Mouse (Mus musculus): ENCODE measurements at regions not wholly inside any gene's neighbourhood (a gene's known extent, or its start where the extent isn't known, plus 50 kb on each side); places are given as distances from the start of the nearest gene placed in this dataset.

DNA sequence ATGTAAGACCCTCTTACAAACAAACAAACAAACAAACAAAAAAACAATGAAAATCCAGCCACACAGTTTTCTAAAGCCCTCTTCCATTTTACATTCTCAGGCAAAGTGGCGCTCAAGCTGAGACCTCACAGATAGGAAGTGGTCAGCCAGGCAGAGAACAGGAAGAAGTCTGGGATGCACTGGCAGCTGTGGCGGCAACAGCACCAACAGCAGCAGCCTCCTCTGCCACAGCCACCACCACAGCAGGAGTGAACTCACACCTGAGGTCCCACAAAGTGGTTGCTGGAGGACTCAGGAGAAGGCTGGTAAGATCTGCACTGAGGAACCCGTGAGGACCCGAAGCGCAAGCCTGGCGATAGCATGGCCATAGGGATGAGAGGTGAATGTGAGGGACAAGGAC is 156.3 kb downstream of the Grm4 start:
- no peak for TF ChIP-seq CTCF (IDR thresholded peaks at IDR 0.05)
- Histone ChIP-seq H3K27ac (no peak overlapping the region), H3K4me3 (no peak overlapping the region)
- no peak for DNase-seq
- intact Hi-C loops (cut with DNase I) = no loop called here

DNA sequence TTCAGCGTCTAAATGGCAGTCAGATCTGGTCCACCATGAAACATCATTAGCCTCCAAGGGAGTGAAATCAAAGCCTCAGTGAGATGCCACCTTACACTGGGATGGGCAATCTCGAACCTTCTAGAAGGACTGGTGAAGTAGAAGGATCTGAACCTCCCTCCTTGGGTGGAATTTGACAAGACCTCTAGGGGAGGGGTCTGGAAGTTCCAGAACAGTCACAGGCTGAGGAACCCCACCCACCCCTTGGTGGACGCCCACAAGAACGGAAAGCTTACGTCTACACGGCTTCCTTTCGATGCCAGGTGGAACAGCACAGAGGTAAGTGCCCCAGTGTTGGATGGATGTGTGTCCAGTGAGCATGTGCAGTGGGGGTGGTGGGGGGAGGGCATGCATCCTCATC is 156.9 kb downstream of the Grm4 start:
- intact Hi-C loops (cut with DNase I) = no loop called here
- TF ChIP-seq CTCF (IDR thresholded peaks at IDR 0.05) = no peak
- Histone ChIP-seq H3K27ac (no peak overlapping the region), H3K4me3 (no peak overlapping the region)
- no peak for DNase-seq

DNA sequence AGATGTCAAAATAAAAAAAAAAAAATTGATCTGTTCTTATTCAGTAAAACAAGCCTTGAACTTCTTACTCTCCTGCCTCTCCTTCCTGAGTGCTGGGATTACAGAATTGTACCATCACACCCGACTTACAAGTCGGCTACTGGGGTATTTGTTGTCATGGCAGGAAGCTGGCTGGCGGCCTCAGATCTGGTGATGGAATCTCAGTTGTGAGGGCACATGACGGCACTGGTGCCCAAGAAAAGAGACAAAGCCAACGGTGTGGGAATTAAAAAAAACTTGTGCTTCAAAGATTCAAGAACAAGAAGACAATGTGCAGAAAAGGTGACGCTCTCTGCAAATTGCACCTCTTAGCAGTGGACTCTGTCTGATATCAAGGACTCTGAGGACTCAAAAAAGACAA is 157.3 kb downstream of the Grm4 start:
- intact Hi-C loops (cut with DNase I) = no loop called here
- Histone ChIP-seq H3K27ac (peak overlapping the region; percentile 74; the same call in 1 of the 2 replicates), H3K4me3 (no peak overlapping the region)
- no peak for DNase-seq
- TF ChIP-seq CTCF (IDR thresholded peaks at IDR 0.05) = no peak

- TF ChIP-seq CTCF (IDR thresholded peaks at IDR 0.05) = no peak
- DNase-seq = peak; percentile 46
- H3K27ac ChIP-seq = peak overlapping the region; percentile 85
- intact Hi-C loops (cut with DNase I) = no loop called here
- peak overlapping the region; percentile 40 for H3K4me3 ChIP-seq
Observed at GRCm38 (mm10) chr17:27362221-27362620, 158.0 kb upstream of the Lemd2 start.

DNA sequence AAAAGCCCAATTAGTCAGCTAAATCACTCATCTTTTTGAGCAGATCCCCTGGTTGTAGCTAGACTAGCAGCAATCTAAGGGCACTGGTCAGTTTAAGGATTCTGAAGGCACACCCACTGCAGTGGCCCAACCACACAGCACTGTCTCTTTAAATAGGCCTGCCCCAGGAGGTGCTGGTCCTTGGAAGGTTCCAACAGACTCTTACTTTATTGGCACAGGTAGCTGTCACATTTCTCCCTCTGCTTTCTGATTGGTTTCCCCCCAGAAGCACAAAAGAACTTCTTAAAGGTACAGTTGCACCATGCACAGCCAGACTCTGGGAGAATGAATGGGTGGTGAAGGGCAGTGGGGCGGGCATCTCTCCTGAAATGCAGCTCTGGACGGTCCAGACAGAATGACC is 157.1 kb upstream of the Lemd2 start:
- no peak for TF ChIP-seq CTCF (IDR thresholded peaks at IDR 0.05)
- Histone ChIP-seq H3K4me3 (no peak overlapping the region), H3K27ac (peak overlapping the region; percentile 85)
- DNase-seq = peak; percentile 62
- intact Hi-C loops (cut with DNase I) = no loop called here

- TF ChIP-seq CTCF (IDR thresholded peaks at IDR 0.05) = peak; percentile 50
- no peak for DNase-seq
- no peak overlapping the region for H3K4me3 ChIP-seq
- no peak overlapping the region for H3K27ac ChIP-seq
- intact Hi-C loops (cut with DNase I) = no loop called here
Observed at GRCm38 (mm10) chr17:27356862-27357261, 152.6 kb upstream of the Lemd2 start.

GRCm38 (mm10) chr17:27355717-27356116 is 151.4 kb upstream of the Lemd2 start:
- TF ChIP-seq CTCF (IDR thresholded peaks at IDR 0.05) = no peak
- DNase-seq = no peak
- intact Hi-C loops (cut with DNase I) = no loop called here
- H3K4me3 ChIP-seq = no peak overlapping the region
- no peak overlapping the region for H3K27ac ChIP-seq

GRCm38 (mm10) chr17:27355056-27355455 is 150.8 kb upstream of the Lemd2 start:
- no peak for DNase-seq
- intact Hi-C loops (cut with DNase I) = no loop called here
- Histone ChIP-seq H3K27ac (no peak overlapping the region), H3K4me3 (no peak overlapping the region)
- TF ChIP-seq CTCF (IDR thresholded peaks at IDR 0.05) = no peak

GRCm38 (mm10) chr17:27349911-27350310 is 145.6 kb upstream of the Lemd2 start:
- intact Hi-C loops (cut with DNase I) = no loop called here
- no peak for DNase-seq
- no peak for TF ChIP-seq CTCF (IDR thresholded peaks at IDR 0.05)
- no peak overlapping the region for H3K27ac ChIP-seq
- no peak overlapping the region for H3K4me3 ChIP-seq

GRCm38 (mm10) chr17:27349432-27349831 is 145.2 kb upstream of the Lemd2 start:
- no peak for TF ChIP-seq CTCF (IDR thresholded peaks at IDR 0.05)
- Histone ChIP-seq H3K27ac (no peak overlapping the region), H3K4me3 (no peak overlapping the region)
- intact Hi-C loops (cut with DNase I) = no loop called here
- no peak for DNase-seq

GRCm38 (mm10) chr17:27341952-27342890 is 138.0 kb upstream of the Lemd2 start:
- no peak for TF ChIP-seq CTCF (IDR thresholded peaks at IDR 0.05)

GRCm38 (mm10) chr17:27339823-27340222 is 135.6 kb upstream of the Lemd2 start:
- no peak overlapping the region for H3K4me3 ChIP-seq
- intact Hi-C loops (cut with DNase I) = no loop called here
- TF ChIP-seq CTCF (IDR thresholded peaks at IDR 0.05) = no peak
- no peak for DNase-seq
- H3K27ac ChIP-seq = no peak overlapping the region

More at GRCm38 (mm10) chr17:27341952-27342890, 138.0 kb upstream of the Lemd2 start:
- DNase-seq = no peak
- intact Hi-C loops (cut with DNase I) = no loop called here
- H3K27ac ChIP-seq = no peak overlapping the region
- no peak overlapping the region for H3K4me3 ChIP-seq

DNA sequence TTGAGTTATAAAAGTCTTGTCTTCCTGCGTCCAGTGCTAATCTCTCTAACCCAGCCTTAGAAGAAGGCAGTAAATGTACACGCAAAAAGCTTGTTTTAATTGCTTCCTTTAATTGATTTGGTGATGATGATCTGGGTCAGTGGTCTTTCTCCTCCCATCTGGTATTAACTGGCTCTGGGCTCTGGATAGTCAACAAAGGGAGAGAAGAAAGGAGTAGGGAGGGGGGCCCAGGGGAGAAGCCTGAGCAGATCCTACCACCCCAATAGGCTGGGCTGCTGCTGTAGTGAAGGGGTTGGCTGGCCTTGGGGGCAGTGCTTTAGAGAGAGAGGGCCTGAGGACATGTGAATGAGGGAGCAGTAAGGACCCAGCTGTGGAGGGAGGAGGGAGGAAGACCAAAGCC is 135.0 kb upstream of the Lemd2 start:
- no peak for DNase-seq
- no peak overlapping the region for H3K27ac ChIP-seq
- no peak for TF ChIP-seq CTCF (IDR thresholded peaks at IDR 0.05)
- intact Hi-C loops (cut with DNase I) = no loop called here
- H3K4me3 ChIP-seq = no peak overlapping the region

DNA sequence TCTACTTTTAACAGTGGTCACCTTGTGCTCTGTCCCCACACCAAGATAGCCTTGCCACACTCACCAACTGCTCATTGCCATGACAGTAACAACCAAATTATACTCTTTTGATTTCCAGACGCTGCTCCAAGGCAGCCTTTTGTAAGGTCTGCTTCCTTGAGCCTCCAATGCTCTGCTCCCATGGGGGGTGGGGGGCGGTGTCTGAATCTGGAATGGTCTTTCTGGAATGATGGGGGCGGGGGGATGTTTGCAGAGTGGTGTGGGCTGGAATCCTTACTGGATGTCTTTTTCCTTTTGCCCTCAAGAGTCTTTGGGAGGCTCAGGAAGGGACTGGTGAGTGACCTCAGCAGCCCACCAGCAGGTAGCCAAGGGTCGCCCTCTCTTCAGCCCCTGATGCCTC is 131.4 kb upstream of the Lemd2 start:
- DNase-seq = no peak
- no peak overlapping the region for H3K27ac ChIP-seq
- TF ChIP-seq CTCF (IDR thresholded peaks at IDR 0.05) = no peak

More for the DNA sequence above, 131.4 kb upstream of the Lemd2 start:
- H3K4me3 ChIP-seq = no peak overlapping the region
- intact Hi-C loops (cut with DNase I) = no loop called here
